Mouse (Mus musculus) heart, embryonic 16.5 days (tissue): ENCODE measurements around the gene Cyp4a14. TPM values are rescaled to one million over a fixed set of nuclear protein-coding genes. Genes with fewer than 3 reads are reported as not detected.
"Not testable (repeated sequence)": the region's sequence is repeated elsewhere in the genome, so short reads cannot be mapped to it uniquely, and the experiment has no call there.

Experiments used
- ATAC-seq: fragments of 200-750 bp; cut with Nextera tagmentation; replicated peaks from 2 replicates; pipeline ENCODE4 v1.8.0; 2017; ENCODE audit warnings: moderate number of reproducible peaks; ENCODE audit not compliant: insufficient read depth, low FRiP score; ENCODE audit errors: extremely low read depth
- H3K27ac ChIP-seq: fragments of 300-500 bp; sonication (generic); 2 replicates; pipeline ENCODE4 v1.5.1; 2014; ENCODE audit warnings: mild to moderate bottlenecking, low read length, control low read depth, moderate library complexity
- H3K27me3 ChIP-seq: fragments of 300-500 bp; sonication (generic); 2 replicates; pipeline ENCODE4 v1.6.1; 2014; ENCODE audit warnings: low read length, mixed read lengths; ENCODE audit not compliant: control insufficient read depth, insufficient read depth
- H3K36me3 ChIP-seq: fragments of 300-500 bp; sonication (generic); 2 replicates; pipeline ENCODE4 v1.6.1; 2014; ENCODE audit not compliant: control insufficient read depth, insufficient read depth
- H3K4me1 ChIP-seq: fragments of 300-500 bp; sonication (generic); 2 replicates; pipeline ENCODE4 v1.6.1; 2014; ENCODE audit warnings: low read length, mixed read lengths; ENCODE audit not compliant: control insufficient read depth, insufficient read depth
- H3K4me2 ChIP-seq: fragments of 300-500 bp; sonication (generic); 2 replicates; pipeline ENCODE4 v1.6.1; 2014; ENCODE audit warnings: low read depth, mild to moderate bottlenecking, control low read depth, low read length
- H3K4me3 ChIP-seq: fragments of 300-500 bp; sonication (generic); 2 replicates; pipeline ENCODE4 v1.5.1; 2014; ENCODE audit warnings: mild to moderate bottlenecking, control low read depth, low read length
- H3K9ac ChIP-seq: fragments of 300-500 bp; sonication (generic); 2 replicates; pipeline ENCODE4 v1.6.1; 2014; ENCODE audit warnings: low read length, control low read depth
- H3K9me3 ChIP-seq: fragments of 300-500 bp; sonication (generic); replicated peaks from 2 replicates; pipeline ENCODE4 v1.6.1; 2016; ENCODE audit warnings: low read length; ENCODE audit not compliant: control insufficient read depth
- WGBS: fragments of 180-500 bp; shearing (Covaris S2); extraction: QIAGEN DNeasy Blood & Tissue Kit; methylation state at CpG from one replicate; pipeline ENCODE4 v1.1.7; 2014; 5-methylcytosine and 5-hydroxymethylcytosine counted together
- polyA plus RNA-seq: library from polyadenylated mRNA; unstranded; fragments of >200 nt; fragmentation: Nextera tagmentation; extraction: Ambion mirVana; gene quantifications from 2 replicates; pipeline ENCODE4 v1.2.1, GENCODE M21; 2015

Gene Cyp4a14
- polyA plus RNA-seq, 1 experiment from 2014 or later, result not detected

GRCm38 (mm10) chr4:115473585-115473984 is 22.4 kb downstream of the Cyp4a14 start:
- not testable (repeated sequence) for H3K4me3 ChIP-seq, H3K4me2 ChIP-seq, H3K4me1 ChIP-seq, H3K9ac ChIP-seq, H3K9me3 ChIP-seq, H3K36me3 ChIP-seq, H3K27ac ChIP-seq, ATAC-seq, H3K27me3 ChIP-seq
- WGBS, result 74% methylated on average over 3 of the region's 3 CpGs

- Histone ChIP-seq H3K9ac (no peak within 1 kb of the TSS), H3K27ac (no peak within 1 kb of the TSS), H3K4me2 (no peak within 1 kb of the TSS), H3K4me3 (no peak within 1 kb of the TSS), H3K36me3 (no peaks in the 10 kb centered on the region), H3K4me1 (no peaks in the 10 kb centered on the region), H3K9me3 (0 out of 2 replicates have a peak, but pooled peaks cover 2% of the 10 kb centered on the region), H3K27me3 (no peaks in the 10 kb centered on the region)
- ATAC-seq, result no peak
- WGBS, result 66% methylated on average over 3 of the region's 3 CpGs
Measured at GRCm38 (mm10) chr4:115452304-115452703, 43.6 kb downstream of the Cyp4a14 start, which contains the start of gene Cyp4a30b. TSS of gene Cyp4a30b (plus strand) at chr4:115452604.

- no peak overlapping the region for H3K9ac ChIP-seq
- H3K27ac ChIP-seq, result no peak overlapping the region
- no peaks in the 10 kb centered on the region for H3K9me3 ChIP-seq
- no peak for ATAC-seq
- no peak overlapping the region for H3K4me3 ChIP-seq
- 54% methylated on average over 3 of the region's 3 CpGs for WGBS
- H3K4me2 ChIP-seq, result no peak overlapping the region
- H3K4me1 ChIP-seq, result no peaks in the 10 kb centered on the region
- H3K27me3 ChIP-seq, result no peaks in the 10 kb centered on the region
- no peaks in the 10 kb centered on the region for H3K36me3 ChIP-seq
Measured at GRCm38 (mm10) chr4:115450577-115451137, 45.3 kb downstream of the Cyp4a14 start.

Other genes with a start within 250 kb of the Cyp4a14 start
- not detected in 2 replicates for gene Cyp4a12a, start 197.1 kb downstream of the Cyp4a14 start, polyA plus RNA-seq
- not detected in 2 replicates for gene Cyp4a12b, start 84.5 kb downstream of the Cyp4a14 start, polyA plus RNA-seq
- gene Cyp4a30b, start 43.5 kb downstream of the Cyp4a14 start, polyA plus RNA-seq, result not detected in 2 replicates
- not detected in 2 replicates for gene Cyp4a10, start 22.1 kb upstream of the Cyp4a14 start, polyA plus RNA-seq
- not detected in 2 replicates for gene Cyp4a31, start 67.5 kb upstream of the Cyp4a14 start, polyA plus RNA-seq
- gene Cyp4a32, start 104.8 kb upstream of the Cyp4a14 start, polyA plus RNA-seq, result not detected in 2 replicates
- gene Cyp4b1, start 151.6 kb upstream of the Cyp4a14 start, polyA plus RNA-seq, result 4.0 and 6.4 TPM in 2 replicates
- gene Efcab14, start 241.6 kb upstream of the Cyp4a14 start, polyA plus RNA-seq, result 23.6 and 25.1 TPM in 2 replicates